Mouse (Mus musculus) ES-E14 (cell line): ENCODE results near the gene Vmn1r49.

ENCODE experiments used
- HCFC1 ChIP-seq: IDR thresholded peaks from 2 replicates; pipeline ENCODE4 v1.6.1; 2012; ENCODE audit warnings: low read length, inconsistent platforms, borderline replicate concordance; ENCODE audit not compliant: insufficient read depth
- MAFK ChIP-seq: IDR thresholded peaks from 2 replicates; pipeline ENCODE4 v1.6.1; 2014; ENCODE audit warnings: mild to moderate bottlenecking, low read depth, low read length, inconsistent platforms; ENCODE audit not compliant: insufficient read depth
- ZC3H11A ChIP-seq: IDR thresholded peaks from 2 replicates; pipeline ENCODE4 v1.6.1; 2012; ENCODE audit warnings: low read depth, mild to moderate bottlenecking, inconsistent platforms, low read length, borderline replicate concordance
- ZNF384 ChIP-seq: IDR thresholded peaks from 2 replicates; pipeline ENCODE4 v1.6.1; 2012; ENCODE audit warnings: low read depth, low read length, inconsistent platforms

DNA sequence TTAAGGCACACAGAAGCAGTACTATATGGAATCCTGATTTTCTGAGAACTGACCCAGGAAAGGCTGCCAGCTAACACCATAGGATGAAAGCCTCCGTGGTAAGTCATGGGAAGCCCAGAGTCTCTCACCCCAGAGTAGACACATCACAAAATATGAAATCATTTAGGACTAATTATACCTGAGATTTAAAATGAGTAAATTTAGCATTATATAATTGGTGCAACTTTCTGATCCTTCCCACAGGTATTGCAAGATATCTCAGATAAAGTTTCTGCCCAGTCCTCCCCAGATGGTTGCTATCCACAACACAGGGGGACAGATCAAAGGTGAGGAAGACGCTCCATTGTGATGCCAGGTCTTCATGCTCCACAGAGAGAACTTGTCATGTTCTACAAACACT is 22.8 kb upstream of the Vmn1r49 start, which contains the start of gene Vmn1r50:
- no peak for TF ChIP-seq ZNF384
- no peak for TF ChIP-seq ZC3H11A
- TF ChIP-seq MAFK = no peak
- no peak for TF ChIP-seq HCFC1
